Mouse (Mus musculus) lung, postnatal 25 days (tissue): Measurements from ENCODE around the gene 4930469K13Rik.

ENCODE experiments used
- DNase-seq: peaks from one replicate; pipeline ENCODE4 v3.0.0; 2022; ENCODE audit warnings: low spot score

Gene 4930469K13Rik

DNA sequence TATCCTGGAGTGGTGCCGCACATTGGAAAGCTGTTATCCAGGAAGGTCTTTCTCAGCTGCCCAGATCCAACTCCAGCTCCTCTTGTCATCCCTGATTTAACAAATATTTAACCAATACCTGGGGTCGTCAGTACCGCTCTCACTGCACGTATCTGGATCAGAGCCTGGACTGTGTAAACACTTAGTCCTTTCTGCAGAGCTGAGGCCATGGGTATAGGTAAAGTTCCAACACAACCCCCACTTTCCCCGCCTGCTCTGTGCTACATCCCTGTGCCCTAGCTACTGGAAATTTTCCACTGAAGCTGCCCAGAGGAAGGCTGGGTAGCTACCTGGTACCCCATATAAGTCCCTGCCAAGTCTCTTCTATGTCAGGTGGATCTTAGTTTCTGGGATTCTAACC, 108.4 kb downstream of the 4930469K13Rik start:
- DNase-seq: no peak

DNA sequence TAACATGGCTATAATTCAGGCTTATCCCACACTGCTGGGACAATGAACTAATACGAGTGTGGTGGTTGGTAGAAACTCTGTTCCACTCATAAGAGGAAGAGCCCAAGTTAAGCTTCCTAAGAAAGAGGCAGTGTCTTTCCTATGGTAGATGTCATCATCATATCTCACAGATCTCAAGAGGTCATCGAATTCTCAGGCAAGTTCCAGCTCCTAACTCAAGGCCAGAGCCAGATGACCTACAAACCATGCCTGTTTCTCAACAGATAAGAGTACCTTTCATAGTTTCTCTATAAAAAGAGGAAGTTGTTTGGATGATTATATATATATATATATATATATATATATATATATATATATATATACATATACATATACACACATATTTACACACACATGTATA, 111.8 kb downstream of the 4930469K13Rik start:
- DNase-seq: no peak

DNA sequence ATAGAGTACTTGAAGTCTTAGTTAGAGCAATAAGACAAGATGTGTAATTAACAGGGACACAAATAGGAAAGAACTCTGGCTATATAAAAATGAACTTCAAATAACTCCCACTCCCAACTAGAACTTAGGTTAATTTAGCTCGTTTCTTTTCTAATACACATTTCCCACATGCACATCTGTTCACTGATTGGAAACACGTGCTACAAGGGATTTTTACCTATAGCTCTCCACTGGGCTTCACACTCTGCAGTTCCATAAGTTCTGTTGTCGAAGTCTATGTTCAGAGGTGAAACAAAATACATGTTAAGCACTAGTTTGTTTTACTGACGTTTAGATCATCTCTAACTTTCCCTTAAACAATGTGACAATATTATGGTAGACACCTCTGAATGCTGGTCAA, 118.2 kb downstream of the 4930469K13Rik start:
- DNase-seq: no peak

DNA sequence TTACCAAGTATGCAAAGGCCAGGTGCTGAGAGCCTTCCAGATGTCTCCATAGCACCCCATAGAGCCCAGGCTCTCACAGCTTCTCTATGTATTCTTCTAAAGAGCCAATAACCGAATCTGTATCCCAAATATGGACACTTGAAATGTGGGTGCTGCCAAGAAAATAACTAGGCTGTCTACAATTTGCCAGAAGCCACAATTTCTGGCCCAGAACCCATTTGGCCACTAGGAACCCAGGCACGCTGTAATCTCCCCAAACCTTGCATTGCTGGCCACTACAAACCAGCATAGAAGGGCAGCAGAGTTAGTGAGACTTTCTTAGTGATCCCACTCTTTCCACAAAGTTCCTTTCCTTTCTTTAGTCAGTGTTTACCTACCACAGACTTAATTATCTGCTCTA, 123.2 kb downstream of the 4930469K13Rik start:
- no peak for DNase-seq

DNA sequence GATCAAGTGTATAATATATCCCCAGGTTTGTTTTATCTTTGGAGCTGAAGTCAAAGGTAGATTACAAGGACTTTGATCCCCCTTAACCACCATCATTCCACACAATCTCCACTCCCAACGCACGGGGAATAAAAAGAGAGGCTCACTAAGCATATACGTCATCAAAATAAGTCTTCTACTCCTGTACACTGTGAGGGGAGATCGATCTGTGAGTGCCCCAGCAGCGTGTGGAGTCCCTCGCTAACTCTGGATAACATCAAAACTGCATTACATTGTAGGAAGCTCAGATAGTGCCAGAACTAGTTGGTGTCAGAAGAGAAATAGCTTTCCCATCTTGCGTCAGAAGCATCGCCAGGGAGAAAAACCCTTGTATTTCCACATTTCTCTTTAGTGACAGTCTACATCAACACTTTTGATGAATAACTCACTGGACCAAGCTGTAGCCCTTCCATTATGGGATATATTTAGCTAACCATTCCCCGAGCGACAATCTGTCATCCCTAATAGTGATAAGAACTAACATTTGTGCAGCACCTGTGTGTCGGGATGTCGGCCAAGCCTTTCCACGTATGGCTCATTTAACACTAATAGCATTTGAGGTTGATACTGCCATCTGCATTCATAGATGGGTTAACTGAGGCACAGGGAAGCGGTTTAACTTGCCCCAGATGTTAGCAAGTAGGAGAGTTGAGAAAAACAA, 123.9 kb downstream of the 4930469K13Rik start:
- no peak for DNase-seq

DNA sequence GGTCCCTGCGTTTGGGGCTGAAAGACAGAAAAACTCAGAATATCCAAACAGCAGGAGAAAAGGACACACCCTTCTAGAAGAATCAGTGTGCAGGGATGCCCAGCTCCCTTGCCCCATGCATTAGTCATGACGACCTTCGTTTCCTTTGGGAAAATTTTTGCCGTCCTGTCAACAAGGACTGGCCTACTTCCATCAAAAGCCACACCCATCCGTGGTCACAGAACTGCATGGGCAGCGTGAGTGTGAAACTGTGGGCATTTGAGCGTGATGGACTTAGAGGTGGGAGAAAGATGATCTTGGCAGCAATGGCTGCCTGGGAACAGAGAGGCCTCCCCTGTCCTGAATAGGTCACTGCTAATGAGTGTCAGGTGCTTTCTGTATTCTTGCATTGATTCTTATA, 126.2 kb downstream of the 4930469K13Rik start:
- no peak for DNase-seq

DNA sequence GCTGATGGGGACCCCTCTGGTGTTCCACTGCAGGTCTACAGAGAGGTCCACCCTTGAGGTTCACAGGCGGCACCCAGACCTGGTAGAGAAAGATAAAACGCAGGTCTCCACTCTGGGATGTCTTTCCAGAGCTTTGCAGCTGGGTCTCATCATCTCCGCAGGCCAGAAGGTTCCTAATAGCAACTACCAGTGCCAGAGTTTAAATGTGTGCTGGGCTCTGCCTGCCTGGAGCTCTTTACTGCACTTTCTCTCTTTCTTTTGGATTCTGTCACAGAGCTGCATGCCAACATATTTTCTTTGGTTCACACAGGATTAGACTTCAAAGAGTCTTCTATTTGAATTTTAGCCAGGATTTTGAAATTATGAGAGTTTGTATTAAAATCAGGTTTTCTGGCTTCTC, 129.2 kb downstream of the 4930469K13Rik start:
- peak; percentile 14 for DNase-seq

DNA sequence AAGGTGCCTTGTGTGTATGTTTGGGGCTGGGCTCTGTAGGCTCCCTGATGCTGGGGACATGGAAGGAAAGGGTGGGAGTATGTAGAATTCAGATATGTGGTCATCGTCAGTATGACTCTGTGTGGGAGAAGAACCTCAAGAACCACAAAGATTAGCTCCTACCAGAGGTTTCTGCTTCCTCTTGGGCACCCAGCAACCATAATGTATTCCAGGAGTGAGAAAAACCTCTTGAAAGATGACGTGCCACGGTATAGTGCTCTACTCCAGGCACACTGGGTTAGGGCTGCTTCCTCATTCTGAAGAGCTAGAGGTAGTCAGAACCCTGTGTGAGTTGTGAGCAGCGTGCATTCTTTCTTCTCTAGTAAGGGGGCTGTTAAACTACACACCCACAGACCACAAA, 130.6 kb downstream of the 4930469K13Rik start:
- no peak for DNase-seq

DNA sequence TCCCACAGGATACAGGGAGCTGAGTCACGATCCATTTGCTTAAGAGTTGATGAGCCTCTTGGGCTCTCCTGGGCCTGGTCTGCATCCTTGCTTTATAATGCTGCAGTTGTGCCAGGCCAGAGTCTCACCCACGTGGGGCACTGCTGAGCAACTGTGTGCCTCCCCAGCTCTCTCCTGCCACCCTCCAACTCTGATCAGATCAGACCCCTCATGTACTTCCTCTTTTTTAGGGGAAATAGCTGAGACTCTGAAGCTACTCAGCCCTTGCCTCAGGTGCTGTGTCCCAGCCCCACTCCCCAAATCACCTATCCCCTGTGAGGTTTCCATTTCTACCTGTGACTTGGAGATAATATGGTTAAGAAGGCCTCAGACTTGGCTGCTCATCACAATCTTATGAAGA, 133.0 kb downstream of the 4930469K13Rik start:
- DNase-seq: no peak

DNA sequence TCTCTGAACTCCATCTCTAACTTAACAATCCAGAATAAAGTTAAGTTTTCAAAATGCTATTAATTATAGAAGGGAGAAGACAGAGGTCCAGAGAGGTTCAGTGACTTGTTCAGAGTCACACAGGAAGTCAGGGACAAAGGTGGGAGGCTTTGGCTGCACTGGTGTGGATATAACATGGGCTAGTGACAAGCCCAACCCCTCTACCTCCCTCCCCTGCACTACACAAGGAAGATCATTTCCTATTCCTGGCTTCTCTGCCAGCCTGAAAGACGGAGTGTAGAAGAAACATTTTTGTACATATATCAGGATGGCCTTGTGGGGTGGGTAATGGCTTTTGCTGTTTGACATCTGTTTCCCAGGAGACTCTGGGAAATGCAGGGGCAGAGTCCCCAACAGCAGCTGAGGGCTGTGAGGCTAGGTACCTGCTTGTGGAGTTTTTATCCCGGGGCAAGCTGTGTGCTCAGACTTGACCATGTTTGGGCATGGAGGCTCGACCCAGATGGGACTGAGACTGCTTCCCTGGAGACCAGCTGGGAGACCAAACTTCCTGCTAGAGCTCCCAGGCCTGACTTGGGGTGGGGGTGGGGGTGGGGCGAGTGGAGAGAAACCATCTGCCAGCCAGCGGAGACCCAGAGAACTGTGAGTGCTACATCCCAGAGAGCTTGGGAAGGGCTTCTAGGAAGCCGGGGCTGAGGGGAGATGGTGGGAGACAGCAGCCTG, 135.5 kb downstream of the 4930469K13Rik start, which contains the start of gene Kcnmb1:
Gene Kcnmb1 (plus strand): TSS at position 326 of the 720 bp plus-strand sequence.
- peak; percentile 25 for DNase-seq

DNA sequence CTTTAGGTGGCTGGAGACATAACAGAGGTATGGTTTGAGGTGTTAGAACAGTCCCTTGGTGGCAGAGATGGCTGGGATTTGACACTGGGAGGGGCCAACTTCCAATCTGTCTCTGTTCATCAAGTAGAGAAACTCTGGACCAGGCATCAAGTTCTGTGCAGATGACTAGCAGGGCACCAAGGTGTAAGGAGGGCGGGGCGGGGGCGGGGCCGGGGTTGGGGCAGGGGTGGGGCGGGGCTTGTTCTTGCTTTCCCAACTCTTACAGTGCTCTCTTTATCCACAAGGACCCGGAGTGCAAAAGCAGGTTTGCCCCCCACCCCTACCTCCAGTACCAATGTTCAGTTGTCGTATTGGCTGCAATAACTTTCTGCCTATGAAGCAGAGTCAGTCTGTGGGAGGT, 136.2 kb downstream of the 4930469K13Rik start:
- DNase-seq: no peak

DNA sequence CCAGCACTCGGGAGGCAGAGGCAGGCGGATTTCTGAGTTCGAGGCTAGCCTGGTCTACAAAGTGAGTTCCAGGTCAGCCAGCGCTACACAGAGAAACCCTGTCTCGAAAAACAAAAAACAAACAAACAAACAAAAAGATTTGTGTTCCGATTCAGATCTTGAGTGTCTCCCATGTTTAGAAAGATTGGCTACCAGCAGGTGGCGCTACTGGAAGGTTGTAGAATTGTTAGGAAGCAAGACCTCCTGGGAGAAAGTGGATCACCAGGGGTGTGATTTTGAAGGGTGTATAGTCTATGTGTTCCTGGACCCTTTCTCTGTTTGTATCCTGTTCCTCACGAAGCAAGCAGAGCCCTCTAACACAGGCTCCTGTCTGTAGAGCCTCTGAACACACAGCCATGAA, 139.6 kb downstream of the 4930469K13Rik start:
- DNase-seq: no peak

DNA sequence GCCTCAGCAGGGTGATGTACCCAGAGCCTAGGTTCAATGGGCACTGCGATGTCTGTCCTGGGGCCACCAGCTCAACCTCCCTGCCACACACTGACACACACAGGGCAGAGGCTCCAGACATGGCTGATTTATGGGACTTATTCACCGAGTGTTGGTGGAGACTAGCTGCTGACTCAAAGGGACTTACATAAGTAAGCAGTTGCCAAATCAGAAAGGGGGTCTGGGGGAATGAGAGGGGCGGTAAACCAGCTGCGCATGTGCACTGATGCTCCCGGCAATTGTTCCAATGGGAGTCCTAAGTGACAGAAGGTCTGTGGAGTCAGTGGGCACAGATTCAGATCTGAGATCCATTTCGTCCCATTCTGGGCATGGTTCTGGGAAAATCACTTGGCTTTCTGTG, 140.8 kb downstream of the 4930469K13Rik start:
- DNase-seq: no peak

DNA sequence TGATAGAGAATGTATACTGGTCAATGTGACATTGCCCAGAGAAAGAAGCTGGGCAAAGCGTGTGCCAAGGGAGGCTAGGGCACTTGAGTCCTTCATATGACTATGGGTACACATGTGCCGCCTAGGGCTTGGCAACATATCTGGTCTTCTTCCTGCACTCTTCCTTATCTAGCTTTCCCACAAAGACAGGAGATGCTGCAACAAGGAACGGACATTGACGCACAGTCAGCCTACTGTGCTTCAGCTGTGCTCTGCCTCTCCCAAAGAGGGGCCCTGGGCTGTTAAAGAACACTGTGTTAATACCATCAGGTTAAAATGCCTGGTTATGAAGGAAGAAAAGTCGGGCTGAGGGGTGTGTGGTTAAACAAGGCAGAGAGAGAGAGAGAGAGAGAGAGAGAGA, 141.7 kb downstream of the 4930469K13Rik start:
- DNase-seq: no peak

DNA sequence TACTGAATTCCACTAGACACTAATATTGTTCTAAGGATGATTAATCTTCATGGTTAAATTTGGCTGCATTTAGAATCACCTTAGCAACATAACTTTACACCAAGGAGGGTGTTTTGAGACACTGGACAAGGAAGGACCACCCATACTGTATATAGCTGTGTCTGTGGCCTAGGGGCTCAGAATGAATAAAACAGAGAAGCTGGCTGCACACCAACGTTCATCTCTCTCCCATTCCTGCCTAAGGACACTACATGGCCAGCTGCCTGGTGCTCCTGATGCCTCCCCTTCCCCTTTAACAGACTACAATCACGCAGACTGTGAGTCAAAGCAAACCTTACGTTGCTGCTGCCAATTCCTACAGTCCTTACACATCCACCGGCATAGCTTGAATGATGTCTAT, 142.4 kb downstream of the 4930469K13Rik start:
- DNase-seq: no peak

DNA sequence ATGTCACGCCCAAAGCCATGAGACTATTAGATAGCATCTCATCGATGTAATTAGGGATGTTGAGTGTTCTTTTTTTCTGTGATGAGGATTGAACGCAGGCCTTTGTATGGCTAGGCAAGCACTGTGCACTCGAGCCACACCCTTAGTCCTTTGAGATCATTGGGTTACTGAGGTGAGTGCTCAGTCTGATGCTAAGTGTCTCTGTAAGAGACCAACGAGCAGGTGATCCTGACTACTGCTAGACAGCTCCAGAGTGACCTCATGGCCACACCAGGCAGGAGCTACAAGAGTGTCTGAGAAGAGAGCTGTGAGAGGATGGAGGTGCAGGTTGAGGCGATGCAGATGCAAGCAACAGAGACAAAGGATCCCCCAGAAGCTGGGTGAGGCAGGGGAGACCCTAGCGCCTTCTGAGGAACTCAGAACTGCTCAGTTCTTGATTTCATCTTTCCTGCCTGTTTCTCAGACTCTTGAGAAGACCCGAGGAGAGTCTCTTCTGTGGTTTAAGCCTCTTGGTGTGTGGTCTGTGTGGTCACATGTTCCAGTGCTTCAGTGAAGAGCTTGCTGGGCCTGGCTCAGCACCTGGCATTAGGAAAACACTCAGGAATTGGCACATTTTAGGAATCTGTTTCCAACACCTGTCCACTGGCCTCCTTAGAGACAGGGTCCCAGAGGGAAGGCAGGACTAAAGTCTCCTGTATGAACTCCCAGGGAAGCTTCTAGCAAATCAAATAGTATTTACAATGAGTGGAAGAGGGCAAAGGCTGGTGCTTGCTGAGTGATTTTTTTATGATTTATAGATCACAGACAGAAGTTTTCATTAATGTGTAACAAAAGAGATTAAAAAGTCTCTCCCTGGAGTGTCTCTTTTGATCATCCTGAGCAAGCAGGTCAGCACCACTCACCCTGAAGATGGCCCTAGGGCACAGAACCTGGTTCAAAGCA, 146.4 kb downstream of the 4930469K13Rik start:
- DNase-seq: peak; percentile 32

DNA sequence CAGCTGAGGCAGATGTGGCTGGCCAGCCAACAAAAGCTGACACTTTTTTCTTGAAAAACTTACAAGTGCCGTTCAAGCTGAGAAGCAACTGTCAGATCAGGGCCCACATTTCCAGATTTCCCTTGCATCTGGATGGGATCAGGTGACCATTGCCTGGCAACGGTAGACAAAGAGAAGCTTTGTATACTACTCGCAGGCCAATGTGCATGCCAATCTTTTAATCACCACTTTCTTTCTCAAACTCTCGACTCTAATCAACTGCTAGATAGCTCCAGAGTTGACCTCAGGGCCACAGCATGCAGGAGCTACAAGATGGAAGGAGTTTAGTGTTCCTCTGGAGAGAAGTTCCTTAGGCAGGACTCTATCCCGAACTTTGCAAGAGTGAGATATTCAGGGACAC, 147.2 kb downstream of the 4930469K13Rik start:
- DNase-seq: no peak

DNA sequence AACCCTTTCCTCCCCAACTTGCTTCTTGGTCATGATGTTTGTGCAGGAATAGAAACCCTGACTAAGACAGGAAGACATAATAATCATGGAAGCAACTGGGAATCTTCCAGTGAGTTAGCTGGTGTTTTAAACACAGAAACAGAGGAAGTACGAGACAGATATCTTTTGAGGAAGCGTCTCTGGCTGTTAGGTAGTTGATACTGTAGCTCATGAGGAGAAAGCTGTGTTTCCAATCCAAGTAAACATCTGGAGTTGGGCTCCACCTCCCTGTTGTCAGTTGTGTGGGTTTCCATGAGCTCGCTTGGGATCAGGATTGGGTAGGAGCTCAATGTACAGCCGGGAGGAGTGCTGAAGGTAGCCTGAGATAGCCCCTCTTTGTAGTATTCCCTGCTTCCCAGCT, 151.9 kb downstream of the 4930469K13Rik start:
- no peak for DNase-seq

DNA sequence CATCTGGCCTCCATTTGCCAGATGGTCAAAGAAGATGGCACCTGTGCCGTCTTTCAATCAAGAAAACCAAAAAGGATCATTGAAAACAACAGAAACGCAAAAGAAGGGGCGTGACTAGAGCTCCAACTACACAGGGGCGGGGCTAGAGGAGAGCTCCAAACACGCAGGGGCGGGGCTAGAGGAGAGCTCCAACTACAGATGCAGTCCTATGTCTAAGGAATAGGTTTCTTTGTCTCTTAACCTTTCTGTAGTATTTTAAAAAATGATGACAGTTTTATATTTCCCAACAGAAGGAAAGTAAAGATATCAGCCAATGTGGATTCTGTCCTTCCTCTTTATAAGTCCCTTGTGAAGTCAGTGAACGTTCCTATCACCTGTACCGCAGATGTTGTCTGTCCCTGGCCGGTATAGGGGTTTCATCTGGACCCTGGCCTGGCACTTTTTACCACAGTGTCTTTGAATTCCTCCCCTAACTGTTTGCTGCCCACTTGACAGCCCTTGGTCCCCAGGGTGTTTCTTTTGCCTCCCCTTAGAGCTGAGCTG, 153.5 kb downstream of the 4930469K13Rik start:
- no peak for DNase-seq

DNA sequence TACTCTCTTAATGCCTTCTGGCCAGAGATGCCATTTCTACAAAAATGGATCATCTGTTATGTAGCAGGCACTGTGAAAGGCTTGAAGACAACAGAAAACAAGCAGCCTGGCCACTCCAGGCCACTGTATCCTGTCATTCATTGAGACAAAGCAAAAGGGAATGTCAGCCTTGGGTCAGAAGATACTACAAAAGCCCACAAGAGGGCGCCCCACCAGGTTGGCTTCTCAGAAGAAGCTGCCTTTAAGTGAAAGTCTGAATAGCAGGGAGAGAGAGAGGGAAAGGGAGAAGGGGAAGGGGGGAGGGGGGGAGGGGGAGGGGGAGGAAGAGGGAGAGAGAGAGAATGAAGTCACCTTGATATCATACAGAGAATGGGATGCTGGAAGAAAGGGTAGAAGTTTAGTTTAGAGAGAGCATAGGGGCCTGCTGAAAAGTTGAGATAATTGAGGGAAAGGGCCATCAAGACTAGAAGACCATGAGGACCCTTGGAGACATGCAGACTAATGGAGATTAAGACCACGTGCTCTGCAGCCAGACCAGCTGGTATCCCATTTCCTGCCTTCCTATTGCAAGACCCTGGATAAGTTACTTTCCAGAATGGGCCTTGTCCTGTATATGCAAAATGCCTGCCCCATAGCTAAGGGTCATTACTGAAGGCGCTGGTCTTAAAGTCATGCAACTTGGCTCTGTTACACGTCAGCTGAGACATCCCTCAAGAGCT, 154.1 kb downstream of the 4930469K13Rik start:
- no peak for DNase-seq

DNA sequence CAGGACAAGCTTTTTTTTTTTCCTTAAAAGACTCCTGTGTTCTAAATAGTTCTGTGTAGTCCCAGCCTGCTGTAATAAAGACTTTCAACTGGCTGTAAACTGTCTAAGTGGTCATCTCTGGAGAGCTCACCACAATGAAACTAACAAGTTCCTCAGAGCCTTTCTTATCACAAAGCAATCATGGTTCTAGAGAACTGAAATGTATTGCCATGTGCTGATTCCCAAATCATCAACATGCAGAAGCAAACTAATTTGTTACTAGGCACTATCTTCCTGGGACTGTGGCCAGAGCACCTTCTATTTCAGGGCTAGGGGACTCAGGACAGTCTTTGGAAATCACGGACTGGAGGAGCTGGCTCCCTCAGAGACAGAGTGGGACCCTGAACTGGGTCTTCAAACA, 154.8 kb downstream of the 4930469K13Rik start:
- no peak for DNase-seq
